Mouse (Mus musculus) megakaryocyte, embryonic 14.5 days (primary cell): ENCODE measurements at regions not wholly inside any gene's neighbourhood (a gene's known extent, or its start where the extent isn't known, plus 50 kb on each side); places are given as distances from the start of the nearest gene placed in this dataset.

ENCODE experiments used
- FLI1 ChIP-seq: IDR thresholded peaks from 2 replicates; pipeline ENCODE4 v1.6.1; 2012; ENCODE audit warnings: low read length, inconsistent platforms, mixed read lengths
- GATA1 ChIP-seq: IDR thresholded peaks from 3 replicates; pipeline ENCODE4 v1.6.1; 2012; ENCODE audit warnings: mixed read lengths, low read length, inconsistent platforms, borderline replicate concordance

DNA sequence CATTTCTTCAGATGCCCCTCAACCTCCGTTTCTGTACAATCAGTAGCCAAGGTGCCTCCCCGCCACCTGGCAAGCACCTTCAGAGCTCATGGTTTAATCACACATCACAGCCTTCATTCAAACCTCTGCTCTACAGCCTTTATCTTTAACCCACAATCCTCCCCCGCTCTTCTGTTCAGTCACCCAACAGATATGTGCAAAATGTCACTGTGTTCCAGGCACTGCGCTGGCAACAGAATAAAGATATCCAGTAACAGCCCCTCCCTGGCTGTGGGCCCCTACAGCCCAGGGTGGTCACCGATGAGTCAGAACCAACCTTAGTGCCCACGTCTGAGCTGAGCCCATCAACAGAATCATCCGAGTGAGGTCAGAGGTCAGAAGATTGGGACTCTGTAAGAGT is 54.3 kb upstream of the Ddr1 start:
- TF ChIP-seq FLI1 = no peak
- no peak for TF ChIP-seq GATA1
